Mouse (Mus musculus): Measurements from ENCODE around the gene Osbpl10.

Gene Osbpl10

DNA sequence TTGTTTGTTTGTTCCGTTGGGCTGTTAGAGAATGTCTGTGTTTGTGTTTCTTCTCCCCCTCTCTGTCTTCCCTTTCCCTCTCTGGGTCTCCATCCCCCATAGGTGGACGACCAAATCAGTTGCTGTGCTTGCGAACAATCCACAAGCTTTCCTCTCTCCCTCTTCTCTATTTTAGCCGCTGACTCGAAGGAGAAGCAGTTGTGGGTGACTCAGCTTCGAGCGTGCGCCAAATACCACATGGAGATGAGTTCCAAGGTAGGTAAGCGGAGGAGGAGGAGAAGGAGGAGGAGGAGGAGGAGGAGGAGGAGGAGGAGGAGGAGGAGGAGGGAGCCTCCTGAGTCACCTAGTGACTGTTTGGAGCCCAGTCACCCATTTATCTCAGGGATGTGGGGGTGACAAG lies 88.7 kb downstream of the Osbpl10 start:
- in situ Hi-C loops (cut with MboI; ENCODE audit: low sequenced_read_pairs): no loop called here

DNA sequence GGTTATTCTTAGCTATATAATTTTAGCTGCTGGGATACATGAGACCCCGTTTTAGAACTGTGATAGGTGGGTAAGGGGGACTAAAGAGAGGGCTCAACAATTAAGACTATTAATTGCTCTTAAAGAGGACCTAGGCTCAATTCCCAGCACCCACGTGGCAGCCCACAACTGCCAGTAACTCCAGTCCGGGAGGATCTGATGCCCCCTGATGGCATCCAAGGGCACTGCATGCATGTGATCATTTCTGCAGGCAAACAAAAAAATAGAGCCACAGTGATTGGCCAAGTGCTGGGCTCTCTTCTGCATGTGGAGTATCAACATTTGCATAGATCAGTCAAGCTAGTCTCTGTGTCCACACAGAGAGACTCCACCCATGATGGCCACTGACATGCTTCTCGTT lies 96.8 kb downstream of the Osbpl10 start:
- in situ Hi-C loops (cut with MboI; ENCODE audit: low sequenced_read_pairs): no loop called here

DNA sequence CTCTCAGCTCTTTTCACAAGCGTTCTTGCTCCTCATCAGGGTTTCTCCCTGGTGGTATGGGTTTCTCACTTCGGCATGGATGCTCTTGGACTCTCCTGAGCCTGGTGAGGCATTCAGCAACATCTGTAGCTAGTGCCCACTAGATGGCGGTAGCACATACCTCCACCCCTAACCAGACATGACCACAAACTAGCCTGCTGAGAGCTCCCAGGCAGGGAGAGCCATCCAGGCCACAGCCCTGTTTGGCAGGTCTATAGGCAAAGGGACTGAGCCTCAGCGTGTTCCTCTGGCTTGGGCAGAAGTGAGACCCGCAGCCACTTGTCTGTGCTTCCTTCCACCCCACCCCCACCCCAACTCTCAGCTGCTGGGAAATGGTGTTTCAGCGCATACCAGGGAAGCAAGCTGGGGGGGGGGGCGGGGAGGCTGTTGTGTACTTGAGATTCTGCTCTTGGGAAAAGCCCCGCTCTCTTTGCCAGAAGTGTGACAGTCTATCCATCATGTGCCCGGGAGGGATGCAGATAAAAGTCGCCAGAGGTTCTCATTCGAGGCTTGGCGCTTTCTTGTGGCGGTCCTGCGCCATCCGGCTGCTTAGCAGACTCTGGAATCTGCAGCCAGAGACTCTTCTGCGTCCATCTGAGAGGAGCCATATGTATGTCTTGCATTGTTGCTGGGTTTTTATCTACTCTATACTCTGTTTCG lies 110.1 kb downstream of the Osbpl10 start:
- in situ Hi-C loops (cut with MboI; ENCODE audit: low sequenced_read_pairs): no loop called here

DNA sequence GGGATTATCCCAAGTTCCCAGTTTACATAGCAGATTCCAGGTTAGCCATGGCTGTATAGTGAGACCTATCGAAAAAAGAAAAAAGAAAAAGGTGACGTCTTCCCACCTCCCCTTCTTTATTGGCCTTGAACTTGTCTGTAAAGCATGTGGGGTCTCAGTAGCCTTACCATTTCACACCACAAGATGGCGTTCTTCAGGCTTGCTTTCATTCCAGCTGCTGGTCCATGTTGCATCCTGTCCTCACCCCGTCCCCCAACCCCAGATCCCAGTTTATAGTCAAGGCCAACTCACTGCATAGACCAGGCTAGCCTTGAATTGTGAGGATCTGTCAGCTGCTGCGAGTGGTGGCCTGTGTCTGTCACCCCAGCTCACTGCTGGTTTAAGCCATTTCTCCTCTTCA lies 111.3 kb downstream of the Osbpl10 start:
- in situ Hi-C loops (cut with MboI; ENCODE audit: low sequenced_read_pairs): no loop called here

DNA sequence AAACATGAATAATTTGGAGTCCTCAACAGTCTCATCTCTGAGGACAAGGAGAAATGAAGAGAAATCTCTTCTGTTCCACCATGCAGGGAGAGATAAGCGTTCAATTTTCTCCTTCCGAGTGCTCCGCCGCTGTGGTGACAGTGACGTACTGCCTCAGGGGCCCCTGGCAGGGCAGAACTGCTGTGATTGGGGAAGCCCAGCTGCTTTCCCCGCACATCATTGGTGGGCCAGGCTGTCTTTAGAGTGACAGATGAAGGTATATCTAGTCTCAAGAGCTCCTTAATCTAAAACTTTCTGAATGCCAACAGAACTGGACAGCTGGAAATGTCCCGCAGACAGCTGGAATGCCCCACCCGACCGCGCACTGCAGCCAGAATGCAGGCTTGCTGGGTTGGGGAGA lies 118.1 kb downstream of the Osbpl10 start:
- in situ Hi-C loops (cut with MboI; ENCODE audit: low sequenced_read_pairs): no loop called here

DNA sequence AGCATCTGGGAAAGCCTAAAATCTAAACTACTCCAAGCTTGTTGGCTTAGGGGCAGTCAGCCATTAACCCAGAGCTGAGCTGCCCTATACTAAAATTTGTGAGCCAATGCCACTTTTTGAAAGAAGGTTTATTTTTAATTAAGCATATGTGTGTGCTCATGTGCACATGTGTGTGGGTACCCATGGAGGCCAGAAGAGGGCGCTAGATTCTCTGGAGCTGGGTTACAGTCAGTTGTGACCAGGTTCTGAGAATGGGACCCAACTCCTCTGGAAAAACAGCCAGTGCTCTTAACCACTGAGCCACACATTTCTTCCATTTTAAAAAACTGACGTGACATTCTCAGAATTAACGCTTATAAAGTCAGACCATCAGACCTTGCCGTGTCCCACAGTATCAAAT lies 119.0 kb downstream of the Osbpl10 start:
- in situ Hi-C loops (cut with MboI; ENCODE audit: low sequenced_read_pairs): no loop called here

DNA sequence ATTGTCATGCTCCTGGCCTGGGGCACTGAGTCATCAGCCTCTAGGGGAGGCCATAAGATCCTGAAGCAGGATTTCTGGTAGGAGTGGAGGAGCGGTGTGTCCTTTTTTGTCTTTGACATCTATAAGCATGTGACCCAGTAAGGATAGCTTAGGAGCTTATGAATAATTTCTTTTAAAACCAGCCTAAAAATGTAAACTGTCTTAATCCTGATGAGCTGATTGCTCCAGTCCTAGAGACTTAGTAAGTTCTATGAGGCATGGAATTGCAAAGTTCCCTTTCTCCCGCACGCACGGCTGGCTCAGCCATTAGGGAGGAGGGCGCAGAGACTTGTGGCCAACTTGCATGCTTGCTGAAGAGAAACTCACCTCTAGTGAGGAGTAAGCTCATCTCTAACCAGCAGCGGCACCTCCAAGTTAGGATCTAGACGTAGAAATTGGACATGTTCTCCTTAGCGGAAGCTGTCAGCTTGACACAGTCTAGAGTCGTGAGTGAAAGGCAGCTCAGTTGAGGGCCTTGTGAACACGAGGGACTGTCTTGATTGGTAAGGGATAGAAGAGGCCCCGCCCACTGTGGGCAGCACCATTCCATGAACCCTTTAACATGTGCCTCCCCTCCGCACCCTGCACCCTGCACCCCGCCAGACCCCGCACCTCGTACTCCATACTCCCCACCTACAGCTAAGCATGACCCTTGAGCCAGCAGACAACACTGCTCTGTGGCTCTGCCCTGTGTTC lies 122.0 kb downstream of the Osbpl10 start:
- in situ Hi-C loops (cut with MboI; ENCODE audit: low sequenced_read_pairs): no loop called here

DNA sequence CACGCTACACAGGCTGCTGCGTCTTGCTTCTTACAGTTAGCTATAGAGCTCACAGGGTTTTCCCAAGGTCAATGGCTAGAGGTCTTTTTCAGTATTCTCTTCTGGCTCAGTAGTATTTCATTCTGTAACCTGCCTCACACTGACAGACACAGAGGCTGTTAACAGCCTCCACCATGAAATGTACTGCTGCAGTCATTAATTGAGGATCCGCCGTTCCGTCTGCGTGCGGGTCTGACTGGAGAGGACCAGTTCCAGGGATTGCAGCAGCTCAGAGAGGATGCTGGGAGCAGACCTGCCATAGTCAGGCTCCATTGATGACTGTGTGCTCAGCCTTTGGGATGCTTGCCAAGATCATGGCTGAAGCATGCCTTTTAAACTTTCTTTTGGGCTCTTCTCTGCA lies 129.1 kb downstream of the Osbpl10 start:
- in situ Hi-C loops (cut with MboI; ENCODE audit: low sequenced_read_pairs): no loop called here

DNA sequence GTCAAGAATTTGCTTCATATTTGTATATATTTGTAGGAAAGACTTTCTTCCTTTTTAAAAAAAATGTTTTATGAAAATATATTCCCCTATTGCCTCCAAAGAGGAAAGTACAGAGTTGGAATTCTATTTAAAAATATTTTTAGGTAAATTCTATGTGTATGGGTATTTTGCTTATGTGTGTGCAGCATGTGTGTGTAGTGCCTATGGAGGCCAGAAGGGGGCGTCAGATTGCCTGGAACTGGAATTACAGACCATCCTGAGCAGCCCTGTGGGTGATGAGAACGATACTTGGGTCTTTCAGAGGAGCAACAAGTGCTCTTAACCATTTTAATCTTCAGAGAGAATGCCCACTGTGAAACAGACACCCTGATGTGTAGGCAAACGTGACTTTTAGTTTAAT lies 132.3 kb downstream of the Osbpl10 start:
- in situ Hi-C loops (cut with MboI; ENCODE audit: low sequenced_read_pairs): no loop called here

DNA sequence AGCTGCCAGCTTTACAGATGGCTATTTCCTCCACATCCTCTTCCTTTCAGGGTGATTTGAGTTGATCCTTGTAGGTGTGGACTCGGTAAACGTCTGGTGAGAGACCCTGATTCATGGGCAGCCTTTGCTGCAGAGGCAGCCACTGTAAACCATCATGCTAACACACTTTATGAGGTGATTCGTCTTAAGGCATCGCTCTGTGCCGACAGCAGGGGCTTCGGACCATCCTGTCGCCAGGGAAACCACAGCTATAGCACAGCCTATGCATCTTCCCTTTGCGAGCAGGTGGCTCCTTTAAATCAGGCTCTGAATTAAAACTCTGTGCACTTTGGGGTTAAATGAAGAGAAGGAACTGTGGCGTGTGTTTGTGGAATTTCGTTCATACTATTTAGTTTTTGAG lies 138.9 kb downstream of the Osbpl10 start:
- in situ Hi-C loops (cut with MboI; ENCODE audit: low sequenced_read_pairs): no loop called here

DNA sequence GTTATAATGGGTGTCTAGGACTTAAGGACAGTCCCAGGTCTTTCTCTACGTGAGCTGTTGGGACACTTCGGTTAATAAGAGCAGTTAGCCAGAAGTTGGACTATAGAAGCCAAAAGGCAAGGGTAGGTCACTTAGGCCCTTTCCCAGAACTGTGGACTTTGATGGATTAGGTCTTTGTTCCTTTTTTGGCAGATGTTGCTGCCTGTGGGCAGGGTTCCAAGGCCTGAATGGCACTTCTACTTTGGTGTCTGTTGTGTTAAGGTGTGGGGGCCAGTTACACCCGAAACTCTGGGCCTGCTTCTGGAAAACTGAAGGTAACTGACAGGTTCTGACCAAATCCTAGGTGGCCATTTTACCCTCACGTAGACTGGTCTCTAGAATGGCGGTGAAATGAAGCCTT lies 141.9 kb downstream of the Osbpl10 start:
- in situ Hi-C loops (cut with MboI; ENCODE audit: low sequenced_read_pairs): no loop called here

DNA sequence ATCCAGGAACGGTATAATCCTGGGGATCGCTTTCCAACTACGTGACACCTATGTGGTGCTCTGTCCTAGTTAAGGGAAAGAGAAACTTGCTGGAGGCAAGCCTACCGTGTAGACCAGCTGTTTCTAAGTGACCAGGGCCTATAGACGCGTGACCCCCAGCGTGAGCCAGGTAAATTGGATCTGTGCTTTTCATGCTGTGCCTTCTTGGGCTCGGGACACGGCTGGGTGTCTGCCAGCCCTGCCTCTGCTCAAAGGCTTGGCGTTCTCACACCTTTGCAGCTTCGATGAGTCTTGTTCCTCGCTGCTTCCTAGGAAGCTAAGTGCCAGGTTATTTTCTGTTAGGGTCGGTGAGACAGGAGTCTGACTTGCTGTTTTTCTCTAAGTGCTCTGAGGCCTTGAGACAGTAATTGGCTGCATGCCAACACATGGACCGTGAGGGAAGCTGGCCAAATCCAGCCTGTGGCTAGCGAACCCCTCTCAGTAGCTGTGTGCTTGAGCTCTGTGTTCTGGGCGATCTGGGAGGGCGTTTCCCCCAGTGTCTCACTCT lies 142.4 kb downstream of the Osbpl10 start:
- in situ Hi-C loops (cut with MboI; ENCODE audit: low sequenced_read_pairs): no loop called here

DNA sequence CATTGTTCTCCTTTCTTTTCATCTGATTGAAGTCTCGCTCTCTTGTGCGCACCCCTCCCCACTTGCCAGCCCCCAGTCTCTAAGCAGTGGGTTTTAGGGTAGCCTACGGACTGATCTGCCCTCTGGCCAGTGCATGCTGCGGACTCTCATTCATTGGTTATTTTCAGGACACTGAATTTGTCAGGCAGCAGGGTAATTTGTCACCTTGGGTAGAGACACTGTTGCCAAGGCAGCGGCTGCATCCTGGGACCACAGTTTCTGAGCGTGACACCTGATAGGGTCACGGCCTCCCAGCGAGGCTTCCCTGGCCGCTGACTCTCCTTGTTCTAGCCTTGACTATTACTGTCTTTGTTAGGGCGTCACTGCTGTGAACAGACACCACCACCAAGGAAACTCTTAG lies 149.0 kb downstream of the Osbpl10 start:
- in situ Hi-C loops (cut with MboI; ENCODE audit: low sequenced_read_pairs): no loop called here

DNA sequence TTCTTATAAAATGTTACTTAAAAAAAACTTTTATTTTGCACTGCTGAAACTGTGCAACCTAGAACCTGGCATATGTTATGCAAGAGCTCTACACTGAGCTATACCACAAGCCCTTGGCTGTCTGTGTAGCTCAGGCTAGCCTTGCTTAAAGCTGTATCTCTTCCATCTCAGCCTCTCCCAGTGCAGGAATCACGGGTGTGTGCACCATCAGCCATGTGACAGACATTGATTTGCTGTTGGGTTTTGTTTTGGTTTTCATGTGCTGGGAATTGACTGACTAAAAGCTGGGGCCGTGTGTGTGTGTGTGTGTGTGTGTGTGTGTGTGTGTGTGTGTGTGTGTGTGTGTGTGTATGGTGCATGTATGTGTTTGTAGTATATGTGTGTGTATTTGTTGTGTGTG lies 155.6 kb downstream of the Osbpl10 start:
- in situ Hi-C loops (cut with MboI; ENCODE audit: low sequenced_read_pairs): no loop called here

DNA sequence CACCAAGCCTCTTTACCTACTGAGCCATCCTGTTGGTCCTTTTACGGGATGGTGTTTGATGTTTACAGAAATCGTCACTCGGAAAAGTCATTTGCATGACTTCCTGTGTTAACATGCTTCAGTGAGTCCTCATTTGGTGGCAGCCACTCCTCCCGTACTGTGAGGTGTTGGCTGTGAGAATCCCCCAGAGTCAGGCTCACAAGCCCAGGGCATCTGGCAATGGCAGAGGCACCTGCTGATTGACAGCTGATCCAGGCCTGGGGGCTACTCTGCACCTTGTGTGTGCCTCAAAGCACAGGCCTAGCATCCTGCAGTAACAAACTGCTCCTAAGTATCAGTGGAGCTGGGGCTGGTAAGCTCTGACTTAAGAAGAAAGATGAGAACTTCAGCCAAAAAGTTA lies 156.4 kb downstream of the Osbpl10 start:
- in situ Hi-C loops (cut with MboI; ENCODE audit: low sequenced_read_pairs): no loop called here

DNA sequence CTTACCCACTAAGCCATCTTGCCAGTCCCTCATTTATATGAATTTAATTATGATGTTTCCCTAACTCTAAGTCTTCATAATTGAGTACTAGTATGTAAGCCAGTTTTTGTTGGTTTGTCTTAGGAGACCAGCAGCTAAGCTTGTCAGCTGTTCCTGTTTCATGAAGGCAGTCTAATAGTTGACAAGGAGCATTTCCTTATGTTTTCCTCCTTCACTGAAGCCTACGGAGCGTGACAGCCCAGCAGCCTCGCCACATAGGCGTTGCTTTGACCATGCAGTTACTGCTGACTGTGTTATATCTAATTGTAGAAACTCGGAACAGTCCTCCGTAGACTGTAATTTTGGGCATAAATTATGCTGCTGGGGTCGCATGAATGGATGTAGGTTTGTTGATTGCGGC lies 157.0 kb downstream of the Osbpl10 start:
- in situ Hi-C loops (cut with MboI; ENCODE audit: low sequenced_read_pairs): no loop called here

DNA sequence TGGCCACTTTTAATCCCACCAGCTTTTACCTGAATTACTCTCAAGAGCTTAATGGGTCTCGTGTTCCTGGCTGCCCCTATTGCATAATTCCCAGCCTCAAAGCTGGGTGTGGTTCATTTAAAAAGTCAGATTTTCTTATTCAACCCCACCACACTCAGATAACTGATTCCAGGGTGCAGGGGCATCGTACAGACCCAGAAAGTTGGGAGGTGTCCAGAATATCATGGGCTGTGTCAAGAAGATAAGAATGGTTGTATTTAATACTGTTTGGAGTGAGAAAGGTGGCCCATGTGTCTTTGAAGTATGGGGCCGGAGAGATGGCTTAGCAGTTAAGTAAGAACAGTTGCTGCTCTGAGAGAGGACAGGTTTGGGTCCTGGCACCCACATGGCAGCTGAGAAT lies 159.5 kb downstream of the Osbpl10 start:
- in situ Hi-C loops (cut with MboI; ENCODE audit: low sequenced_read_pairs): no loop called here

DNA sequence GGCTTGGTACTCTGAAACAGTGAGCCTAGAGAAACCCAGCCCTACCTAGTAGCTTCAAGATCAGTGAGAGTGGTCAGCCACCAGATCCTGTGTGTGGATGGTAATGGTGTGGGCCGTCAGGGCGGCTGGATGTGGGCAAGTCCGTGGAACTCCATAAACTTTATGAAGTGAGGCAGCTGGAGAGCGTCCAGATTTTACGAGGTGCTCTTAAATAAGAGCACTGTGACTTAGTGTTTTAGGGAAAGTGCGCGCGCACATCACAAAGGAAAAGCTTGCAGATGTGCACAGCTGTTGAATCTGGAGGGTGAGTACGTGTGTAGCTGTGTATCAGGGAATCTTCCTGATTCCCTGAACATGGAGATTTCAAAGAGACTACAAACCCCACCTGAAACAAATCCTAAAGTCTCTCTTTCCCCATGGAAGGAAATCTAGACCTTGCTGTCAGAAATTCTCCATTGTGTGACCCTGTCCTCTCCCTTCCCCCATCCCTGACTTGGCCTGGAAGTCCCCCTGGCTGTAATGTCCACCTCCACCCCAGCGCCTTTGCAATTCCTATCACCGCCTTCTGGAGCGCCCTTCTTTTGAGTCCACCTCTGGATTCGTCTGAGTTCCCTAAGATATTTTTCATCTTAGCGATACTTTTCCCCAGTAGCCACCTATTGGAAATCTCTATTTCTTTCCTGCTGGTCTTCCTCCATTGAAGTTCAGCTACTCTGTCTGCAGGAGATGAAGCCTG lies 161.4 kb downstream of the Osbpl10 start:
- in situ Hi-C loops (cut with MboI; ENCODE audit: low sequenced_read_pairs): no loop called here

DNA sequence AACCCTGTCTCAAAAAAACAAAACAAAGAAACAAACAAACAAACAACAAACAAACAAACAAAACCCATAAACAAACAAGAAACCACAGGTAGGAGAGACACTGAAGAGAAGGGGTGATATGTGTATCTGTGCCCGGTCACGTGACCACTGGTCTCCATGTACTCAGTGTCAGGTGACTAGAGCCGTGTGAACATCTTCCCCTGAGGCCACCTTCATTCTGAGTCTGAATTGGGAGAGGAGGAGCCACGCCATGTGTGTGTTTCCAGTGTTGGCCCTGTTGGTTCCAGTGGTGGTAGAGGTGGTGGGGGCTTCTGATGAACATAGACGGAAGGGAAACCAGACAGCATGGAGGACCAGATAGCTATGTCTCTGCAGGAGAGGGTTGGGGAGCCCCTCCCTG lies 168.8 kb downstream of the Osbpl10 start:
- in situ Hi-C loops (cut with MboI; ENCODE audit: low sequenced_read_pairs): no loop called here

DNA sequence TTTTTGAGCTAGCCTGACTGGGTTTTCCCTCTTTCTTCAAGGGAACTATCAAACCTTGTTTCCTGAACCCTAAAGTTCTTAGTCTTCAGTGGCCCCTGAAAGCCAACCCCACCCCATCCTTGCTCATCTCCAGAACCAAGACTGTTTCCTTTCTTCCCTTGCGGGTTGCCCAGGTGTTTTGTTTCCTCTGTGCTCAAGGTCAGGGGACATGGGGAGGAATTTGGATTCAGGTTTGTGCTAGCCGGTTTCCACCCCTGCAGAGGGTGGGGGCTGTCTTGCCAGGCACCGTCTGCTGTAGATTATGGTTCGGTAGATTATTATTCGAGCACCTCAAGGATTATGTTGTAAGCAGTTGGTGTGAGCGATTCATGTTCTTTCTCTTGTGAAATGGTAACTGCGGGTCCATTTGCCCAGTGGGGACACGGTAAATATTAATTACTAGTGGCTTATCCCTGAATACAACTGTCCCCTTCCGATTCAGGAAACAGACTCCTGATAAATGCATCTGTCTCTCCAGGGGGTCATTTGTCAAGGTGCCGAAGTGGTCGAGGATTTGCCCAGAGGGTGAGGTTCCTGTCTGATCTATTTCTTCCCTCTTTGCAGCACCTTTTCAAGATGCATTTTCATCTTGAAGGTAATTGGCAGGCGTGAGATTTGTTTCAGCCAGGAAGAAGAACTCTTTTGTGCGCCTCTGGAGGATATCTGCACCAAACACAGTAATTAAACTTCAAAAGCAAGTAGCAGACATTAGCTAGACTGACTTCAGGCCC lies 169.4 kb downstream of the Osbpl10 start:
- in situ Hi-C loops (cut with MboI; ENCODE audit: low sequenced_read_pairs): no loop called here

Measured in CH12F3 (cell line).